Mouse (Mus musculus) kidney, postnatal 0 days (tissue): ENCODE measurements around the gene Hilpda. TPM values are rescaled to one million over a fixed set of nuclear protein-coding genes. Genes with fewer than 3 reads are reported as not detected.

ENCODE experiments used
- ATAC-seq: fragments of 200-750 bp; cut with Nextera tagmentation; replicated peaks from 2 replicates; pipeline ENCODE4 v1.8.0; 2017; ENCODE audit warnings: low read depth, moderate number of reproducible peaks, moderate TSS enrichment, moderate library complexity; ENCODE audit not compliant: low FRiP score
- DNase-seq: peaks from one replicate; pipeline ENCODE4 v3.0.0-alpha.2; 2016; ENCODE audit warnings: low spot score
- H3K27ac ChIP-seq: fragments of 300-500 bp; sonication (generic); 2 replicates; pipeline ENCODE4 v1.5.1; 2014; ENCODE audit warnings: mild to moderate bottlenecking
- H3K27me3 ChIP-seq: fragments of 300-500 bp; sonication (generic); 2 replicates; pipeline ENCODE4 v1.6.1; 2014; ENCODE audit warnings: low read length, mixed read lengths; ENCODE audit not compliant: insufficient read depth
- H3K36me3 ChIP-seq: fragments of 300-500 bp; sonication (generic); 2 replicates; pipeline ENCODE4 v1.6.1; 2014; ENCODE audit warnings: low read length, mixed read lengths; ENCODE audit not compliant: insufficient read depth
- H3K4me1 ChIP-seq: fragments of 300-500 bp; sonication (generic); replicated peaks from 2 replicates; pipeline ENCODE4 v1.6.1; 2014; ENCODE audit warnings: antibody characterized with exemption, low read length, mixed read lengths; ENCODE audit not compliant: insufficient read depth
- H3K4me2 ChIP-seq: fragments of 300-500 bp; sonication (generic); 2 replicates; pipeline ENCODE4 v1.6.1; 2014; ENCODE audit warnings: mild to moderate bottlenecking, low read length, moderate library complexity, mixed read lengths
- H3K4me3 ChIP-seq: fragments of 300-500 bp; sonication (generic); replicated peaks from 2 replicates; pipeline ENCODE4 v1.5.1; 2014; ENCODE audit warnings: low read depth, low read length
- H3K9ac ChIP-seq: fragments of 300-500 bp; sonication (generic); 2 replicates; pipeline ENCODE4 v1.6.1; 2014; ENCODE audit warnings: low read depth, low read length
- H3K9me3 ChIP-seq: fragments of 300-500 bp; sonication (generic); replicated peaks from 2 replicates; pipeline ENCODE4 v1.6.1; 2016; ENCODE audit warnings: low read length, inconsistent platforms, mixed read lengths
- CTCF ChIP-seq: IDR thresholded peaks from 2 replicates; pipeline ENCODE4 v1.5.1; 2016; ENCODE audit warnings: antibody characterized with exemption, low read depth, mild to moderate bottlenecking, moderate library complexity
- WGBS: fragments of 180-500 bp; shearing (Covaris S2); extraction: QIAGEN DNeasy Blood & Tissue Kit; methylation state at CpG from one replicate; pipeline ENCODE4 v1.1.7; 2014; 5-methylcytosine and 5-hydroxymethylcytosine counted together
- polyA plus RNA-seq: library from polyadenylated mRNA; unstranded; fragments of >200 nt; fragmentation: Nextera tagmentation; extraction: Ambion mirVana; gene quantifications from 2 replicates; pipeline ENCODE4 v1.2.1, GENCODE M21; 2015

Hilpda gene
- polyA plus RNA-seq, 1 experiment from 2014 or later: 34.2 TPM

DNA sequence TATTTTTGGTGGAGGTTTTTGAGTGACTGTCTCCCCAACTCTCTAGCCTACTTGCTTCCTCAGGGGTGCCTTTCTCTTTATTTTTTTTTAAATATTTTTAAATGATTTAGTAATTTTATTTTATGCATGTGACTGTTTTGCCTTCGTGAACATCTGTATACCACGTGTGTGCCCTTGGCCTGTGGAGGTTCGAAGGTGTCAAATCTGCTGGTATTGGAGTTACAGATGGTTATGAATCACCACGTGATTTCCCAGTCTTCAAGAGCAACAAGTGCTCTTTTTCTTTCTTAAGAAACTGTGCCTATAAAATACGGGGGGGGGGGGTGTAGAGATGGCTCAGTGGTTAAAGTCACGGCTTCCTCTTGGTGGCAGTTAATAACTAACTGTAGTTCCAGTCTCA, 49.3 kb downstream of the Hilpda start:
- H3K36me3 ChIP-seq: no peaks in the 10 kb centered on the region
- no peak for DNase-seq
- H3K9ac ChIP-seq: no peak overlapping the region
- H3K4me1 ChIP-seq: 0 out of 2 replicates have a peak, but pooled peaks cover 3% of the 10 kb centered on the region
- H3K9me3 ChIP-seq: no peaks in the 10 kb centered on the region
- WGBS: 70% methylated on average over 6 of the region's 6 CpGs
- no peak for TF ChIP-seq CTCF
- H3K4me3 ChIP-seq: no peak overlapping the region
- no peaks in the 10 kb centered on the region for H3K27me3 ChIP-seq
- no peak overlapping the region for H3K4me2 ChIP-seq
- H3K27ac ChIP-seq: no peak overlapping the region
- ATAC-seq: no peak

GRCm38 (mm10) chr6:29322147-29322546, 49.9 kb downstream of the Hilpda start:
- Histone ChIP-seq H3K27ac (no peak overlapping the region), H3K27me3 (no peaks in the 10 kb centered on the region), H3K9ac (no peak overlapping the region), H3K9me3 (no peaks in the 10 kb centered on the region), H3K4me3 (no peak overlapping the region), H3K4me1 (0 out of 2 replicates have a peak, but pooled peaks cover 3% of the 10 kb centered on the region), H3K36me3 (no peaks in the 10 kb centered on the region), H3K4me2 (no peak overlapping the region)
- DNase-seq: no peak
- 92% methylated on average over 7 of the region's 7 CpGs for WGBS
- no peak for ATAC-seq
- no peak for TF ChIP-seq CTCF

DNA sequence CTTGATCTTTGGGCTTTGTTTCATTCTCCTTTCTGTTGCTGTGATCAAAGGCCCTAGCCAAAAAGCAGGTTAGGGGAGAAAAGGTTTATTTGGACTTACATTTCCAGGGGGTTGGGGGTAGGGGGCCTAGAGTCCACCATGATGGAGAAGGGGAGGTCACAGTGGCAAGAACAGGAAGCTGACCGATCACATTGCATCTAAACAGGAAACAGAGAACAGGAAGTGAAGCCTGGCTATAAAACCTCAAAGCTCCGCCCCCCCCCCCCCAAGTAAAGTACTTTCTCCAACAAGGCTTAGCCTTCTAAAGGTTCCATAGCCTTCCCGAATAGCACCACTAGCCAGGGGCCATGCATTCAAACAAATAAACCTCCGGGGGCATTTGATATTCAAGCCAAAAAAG, 50.4 kb downstream of the Hilpda start:
- no peak overlapping the region for H3K9ac ChIP-seq
- WGBS: 83% methylated on average over 4 of the region's 4 CpGs
- ATAC-seq (no peak), DNase-seq (no peak)
- H3K27me3 ChIP-seq: no peaks in the 10 kb centered on the region
- no peaks in the 10 kb centered on the region for H3K36me3 ChIP-seq
- no peak overlapping the region for H3K4me2 ChIP-seq
- no peaks in the 10 kb centered on the region for H3K9me3 ChIP-seq
- 0 out of 2 replicates have a peak, but pooled peaks cover 3% of the 10 kb centered on the region for H3K4me1 ChIP-seq
- no peak overlapping the region for H3K27ac ChIP-seq
- TF ChIP-seq CTCF: no peak
- no peak overlapping the region for H3K4me3 ChIP-seq

Other genes starting within 250 kb of the Hilpda start
- not detected in 2 replicates for gene Lep, start 212.3 kb upstream of the Hilpda start, polyA plus RNA-seq
- 26.6 and 30.9 TPM in 2 replicates for gene Rbm28, start 107.5 kb upstream of the Hilpda start, polyA plus RNA-seq
- gene Prrt4, start 92.9 kb upstream of the Hilpda start, polyA plus RNA-seq: 0.50 and 0.76 TPM in 2 replicates
- gene Impdh1, start 56.1 kb upstream of the Hilpda start, polyA plus RNA-seq: 26.3 and 28.0 TPM in 2 replicates
- gene Fam71f2, start 7.1 kb downstream of the Hilpda start, polyA plus RNA-seq: 0.29 and 0.60 TPM in 2 replicates
- gene Fam71f1, start 46.7 kb downstream of the Hilpda start, polyA plus RNA-seq: not detected in 2 replicates
- gene Calu, start 75.6 kb downstream of the Hilpda start, polyA plus RNA-seq: 271 and 306 TPM in 2 replicates
- gene Opn1sw, start 116.0 kb downstream of the Hilpda start, polyA plus RNA-seq: 0.26 and 0.47 TPM in 2 replicates
- gene Ccdc136, start 123.8 kb downstream of the Hilpda start, polyA plus RNA-seq: 12.1 and 13.8 TPM in 2 replicates
- gene Flnc, start 160.8 kb downstream of the Hilpda start, polyA plus RNA-seq: 2.5 and 2.8 TPM in 2 replicates
- gene Atp6v1f, start 195.2 kb downstream of the Hilpda start, polyA plus RNA-seq: 461 and 485 TPM in 2 replicates
- gene Atp6v1fnb, start 198.9 kb downstream of the Hilpda start, polyA plus RNA-seq: not detected in 2 replicates
- gene Kcp, start 235.5 kb downstream of the Hilpda start, polyA plus RNA-seq: 17.1 and 19.1 TPM in 2 replicates